Mouse (Mus musculus): ENCODE measurements around the gene Ifne. TPM values are rescaled to one million over a fixed set of nuclear protein-coding genes. Genes with fewer than 3 reads are reported as not detected.
A peak's percentile ranks its signal among the peaks of the same experiment; 100 is the strongest.

The Ifne gene
- polyA plus RNA-seq, 1 experiment from 2014 or later, result not detected

MicroRNAs within 50 kb of the gene (microRNA counts, 519-probe panel; counts per million panel counts)
- 31.2 counts per million for microRNA mmu-miR-31

Small RNA genes within 50 kb of the gene (microRNA-seq; reads per million reads assigned to microRNA genes)
- gene Mir31 (ENCODE audit: insufficient number of aligned reads), result 321 reads per million, percentile 53 among the genes with 10 or more reads in this experiment

Other genes starting within 250 kb of the Ifne start
- not detected in 2 replicates for gene C87499, start 245.8 kb downstream of the Ifne start, polyA plus RNA-seq (2014; fragmentation: Nextera tagmentation; extraction: Ambion mirVana)
- not detected in 2 replicates for gene Ifna13, start 235.7 kb downstream of the Ifne start, polyA plus RNA-seq (2014; fragmentation: Nextera tagmentation; extraction: Ambion mirVana)
- not detected in 2 replicates for gene Ifna16, start 203.3 kb downstream of the Ifne start, polyA plus RNA-seq (2014; fragmentation: Nextera tagmentation; extraction: Ambion mirVana)
- gene Ifna2, start 196.3 kb downstream of the Ifne start, polyA plus RNA-seq (2014; fragmentation: Nextera tagmentation; extraction: Ambion mirVana), result not detected in 2 replicates
- gene Ifnab, start 188.8 kb downstream of the Ifne start, polyA plus RNA-seq (2014; fragmentation: Nextera tagmentation; extraction: Ambion mirVana), result not detected in 2 replicates
- 0.81 and 1.3 TPM in 2 replicates for gene Gm26566, start 158.4 kb downstream of the Ifne start, polyA plus RNA-seq (2014; fragmentation: Nextera tagmentation; extraction: Ambion mirVana)
- 136 and 144 TPM in 2 replicates for gene Klhl9, start 157.7 kb downstream of the Ifne start, polyA plus RNA-seq (2014; fragmentation: Nextera tagmentation; extraction: Ambion mirVana)
- gene Gm13271, start 125.3 kb downstream of the Ifne start, polyA plus RNA-seq (2014; fragmentation: Nextera tagmentation; extraction: Ambion mirVana), result not detected in 2 replicates
- gene Gm13283, start 120.1 kb downstream of the Ifne start, polyA plus RNA-seq (2014; fragmentation: Nextera tagmentation; extraction: Ambion mirVana), result 0.19 TPM in 1 of 2 replicates, not detected in the other
- gene Gm13290, start 106.4 kb downstream of the Ifne start, polyA plus RNA-seq (2014; fragmentation: Nextera tagmentation; extraction: Ambion mirVana), result 0.20 and 0.53 TPM in 2 replicates
- not detected in 2 replicates for gene Gm13289, start 103.3 kb downstream of the Ifne start, polyA plus RNA-seq (2014; fragmentation: Nextera tagmentation; extraction: Ambion mirVana)
- gene Gm13272, start 100.4 kb downstream of the Ifne start, polyA plus RNA-seq (2014; fragmentation: Nextera tagmentation; extraction: Ambion mirVana), result not detected in 2 replicates
- gene Ifnz, start 98.1 kb downstream of the Ifne start, polyA plus RNA-seq (2014; fragmentation: Nextera tagmentation; extraction: Ambion mirVana), result not detected in 2 replicates
- not detected in 2 replicates for gene Gm13276, start 94.5 kb downstream of the Ifne start, polyA plus RNA-seq (2014; fragmentation: Nextera tagmentation; extraction: Ambion mirVana)
- gene Gm13277, start 91.6 kb downstream of the Ifne start, polyA plus RNA-seq (2014; fragmentation: Nextera tagmentation; extraction: Ambion mirVana), result not detected in 2 replicates
- not detected in 2 replicates for gene Gm13278, start 88.7 kb downstream of the Ifne start, polyA plus RNA-seq (2014; fragmentation: Nextera tagmentation; extraction: Ambion mirVana)
- not detected in 2 replicates for gene Gm13275, start 85.7 kb downstream of the Ifne start, polyA plus RNA-seq (2014; fragmentation: Nextera tagmentation; extraction: Ambion mirVana)
- not detected in 2 replicates for gene Gm13279, start 82.8 kb downstream of the Ifne start, polyA plus RNA-seq (2014; fragmentation: Nextera tagmentation; extraction: Ambion mirVana)
- gene Gm13285, start 80.5 kb downstream of the Ifne start, polyA plus RNA-seq (2014; fragmentation: Nextera tagmentation; extraction: Ambion mirVana), result 1.3 TPM in 1 of 2 replicates, not detected in the other
- gene Gm13287, start 76.9 kb downstream of the Ifne start, polyA plus RNA-seq (2014; fragmentation: Nextera tagmentation; extraction: Ambion mirVana), result not detected in 2 replicates
- gene Gm13288, start 74.7 kb downstream of the Ifne start, polyA plus RNA-seq (2014; fragmentation: Nextera tagmentation; extraction: Ambion mirVana), result not detected in 2 replicates
- gene Ifna7, start 64.0 kb downstream of the Ifne start, polyA plus RNA-seq (2014; fragmentation: Nextera tagmentation; extraction: Ambion mirVana), result not detected in 2 replicates
- not detected in 2 replicates for gene Ifna11, start 60.2 kb downstream of the Ifne start, polyA plus RNA-seq (2014; fragmentation: Nextera tagmentation; extraction: Ambion mirVana)
- gene Ifna6, start 52.8 kb downstream of the Ifne start, polyA plus RNA-seq (2014; fragmentation: Nextera tagmentation; extraction: Ambion mirVana), result not detected in 2 replicates
- gene Ifna5, start 44.7 kb downstream of the Ifne start, polyA plus RNA-seq (2014; fragmentation: Nextera tagmentation; extraction: Ambion mirVana), result not detected in 2 replicates
- gene Ifna4, start 38.3 kb downstream of the Ifne start, polyA plus RNA-seq (2014; fragmentation: Nextera tagmentation; extraction: Ambion mirVana), result not detected in 2 replicates
- gene Ifna1, start 30.1 kb downstream of the Ifne start, polyA plus RNA-seq (2014; fragmentation: Nextera tagmentation; extraction: Ambion mirVana), result not detected in 2 replicates